Mouse (Mus musculus) G1E (cell line): Measurements from ENCODE around the gene Plscr5.

Source experiments
- CTCF ChIP-seq: IDR thresholded peaks from 2 replicates; pipeline ENCODE4 v1.5.1; 2012; ENCODE audit warnings: low read depth, low read length, inconsistent platforms, mixed read lengths
- GATA1 ChIP-seq: IDR thresholded peaks from 2 replicates; pipeline ENCODE4 v1.6.1; 2012; ENCODE audit warnings: borderline replicate concordance, low read length, inconsistent platforms, mixed read lengths
- GATA2 ChIP-seq: IDR thresholded peaks from 2 replicates; pipeline ENCODE4 v1.6.1; 2012; ENCODE audit warnings: low read depth, low read length, inconsistent platforms, borderline replicate concordance
- POLR2AphosphoS5 ChIP-seq: IDR thresholded peaks from 2 replicates; pipeline ENCODE4 v1.6.1; 2012; ENCODE audit warnings: low read depth, low read length, inconsistent platforms; ENCODE audit not compliant: insufficient replicate concordance
- TAL1 ChIP-seq: conservative IDR thresholded peaks from 2 replicates; pipeline ENCODE4 v1.6.1; 2012; ENCODE audit warnings: low read depth, low read length, inconsistent platforms, mixed read lengths

GRCm38 (mm10) chr9:92253585-92254321 is 61.0 kb downstream of the Plscr5 start:
- TF ChIP-seq CTCF (no peak), GATA1 (no peak), POLR2AphosphoS5 (no peak), GATA2 (no peak), TAL1 (no peak)
